Mouse (Mus musculus) CH12.LX (cell line): ENCODE data around the gene Slc44a3. TPM values are rescaled to one million over a fixed set of nuclear protein-coding genes. Genes with fewer than 3 reads are reported as not detected.

Experiments used
- DNase-seq: peaks from one replicate; pipeline ENCODE4 v3.0.0-alpha.2; 2013; ENCODE audit errors: extremely low read depth
- H3K27ac ChIP-seq: 2 replicates; pipeline ENCODE4 v1.5.1; 2012; ENCODE audit warnings: low read depth, mild to moderate bottlenecking, control low read depth, moderate library complexity; ENCODE audit not compliant: insufficient read depth
- H3K27me3 ChIP-seq: replicated peaks from 2 replicates; pipeline ENCODE3; 2012; ENCODE audit warnings: inconsistent platforms
- H3K36me3 ChIP-seq, 2 experiments: replicated peaks in 1 of 2; 2 replicates each; pipeline versions ENCODE3 to v1.6.1; 2012; ENCODE audit warnings: inconsistent platforms in 1 of 2, low read length in 1 of 2, mild to moderate bottlenecking in 1 of 2, mixed read lengths in 1 of 2, moderate library complexity in 1 of 2; ENCODE audit not compliant: control insufficient read depth in 1 of 2, insufficient read depth in 1 of 2
- H3K4me1 ChIP-seq, 2 experiments: 2 replicates each; pipeline ENCODE4 v1.6.1; 2012; ENCODE audit warnings: inconsistent platforms in 1 of 2, moderate library complexity in 1 of 2; ENCODE audit not compliant: insufficient read depth in 2 of 2, control insufficient read depth in 1 of 2
- H3K4me2 ChIP-seq: 2 replicates; pipeline ENCODE4 v1.6.1; 2012; ENCODE audit warnings: low read depth, mild to moderate bottlenecking, control low read depth; ENCODE audit not compliant: poor library complexity, insufficient read depth, severe bottlenecking
- H3K4me3 ChIP-seq, 3 experiments: fragments of 150-350 bp in 1 of 3; sonication (generic) in 1 of 3; replicated peaks in 1 of 3; 2 replicates each; pipeline versions ENCODE3 to v1.5.1; 2011 to 2012; ENCODE audit warnings: low read depth in 2 of 3, low read length in 2 of 3, mild to moderate bottlenecking in 2 of 3, moderate library complexity in 2 of 3, control low read depth in 1 of 3, improper control_type of control experiment in 1 of 3, inconsistent platforms in 1 of 3, mixed read lengths in 1 of 3; ENCODE audit not compliant: poor library complexity in 1 of 3
- H3K79me2 ChIP-seq: replicated peaks from 2 replicates; pipeline ENCODE4 v1.6.1; 2012; ENCODE audit warnings: mild to moderate bottlenecking, moderate library complexity; ENCODE audit not compliant: control insufficient read depth, poor library complexity, insufficient read depth, severe bottlenecking; ENCODE audit errors: extremely low read depth
- H3K9ac ChIP-seq: 2 replicates; pipeline ENCODE4 v1.6.1; 2012; ENCODE audit warnings: low read depth, mild to moderate bottlenecking, control low read depth, moderate library complexity; ENCODE audit not compliant: insufficient read depth
- H3K9me3 ChIP-seq: replicated peaks from 2 replicates; pipeline ENCODE3; 2012; ENCODE audit warnings: low read length, inconsistent platforms, mixed read lengths
- BHLHE40 ChIP-seq: IDR thresholded peaks from 2 replicates; pipeline ENCODE4 v1.6.1; 2011; ENCODE audit warnings: mild to moderate bottlenecking, low read depth, low read length, improper control_type of control experiment
- CHD1 ChIP-seq: IDR thresholded peaks from 2 replicates; pipeline ENCODE4 v1.6.1; 2012; ENCODE audit warnings: low read depth, low read length, improper control_type of control experiment, inconsistent platforms
- CHD2 ChIP-seq: IDR thresholded peaks from 2 replicates; pipeline ENCODE4 v1.6.1; 2011; ENCODE audit warnings: low read length, improper control_type of control experiment
- CTCF ChIP-seq, 2 experiments: IDR thresholded peaks in 1 of 2; conservative IDR thresholded peaks in 1 of 2; 2 replicates each; pipeline ENCODE4 v1.5.1; 2011 to 2012; ENCODE audit warnings: low read depth in 2 of 2, low read length in 2 of 2, improper control_type of control experiment in 1 of 2, inconsistent platforms in 1 of 2, mild to moderate bottlenecking in 1 of 2, moderate library complexity in 1 of 2
- ELF1 ChIP-seq: IDR thresholded peaks from 2 replicates; pipeline ENCODE4 v1.6.1; 2014; ENCODE audit warnings: low read depth, mild to moderate bottlenecking, inconsistent platforms, low read length, improper control_type of control experiment
- EP300 ChIP-seq: IDR thresholded peaks from 2 replicates; pipeline ENCODE4 v1.6.1; 2011; ENCODE audit warnings: low read length, improper control_type of control experiment
- ETS1 ChIP-seq: conservative IDR thresholded peaks from 2 replicates; pipeline ENCODE4 v1.6.1; 2012; ENCODE audit warnings: low read depth, mild to moderate bottlenecking, inconsistent platforms, low read length, improper control_type of control experiment, moderate library complexity
- GABPA ChIP-seq: IDR thresholded peaks from 2 replicates; pipeline ENCODE4 v1.6.1; 2012; ENCODE audit warnings: low read depth, low read length, improper control_type of control experiment, inconsistent platforms; ENCODE audit not compliant: insufficient replicate concordance
- HCFC1 ChIP-seq: IDR thresholded peaks from 2 replicates; pipeline ENCODE4 v1.6.1; 2012; ENCODE audit warnings: low read depth, mild to moderate bottlenecking, inconsistent platforms, low read length, improper control_type of control experiment
- IRF4 ChIP-seq: IDR thresholded peaks from 2 replicates; pipeline ENCODE4 v1.6.1; 2014; ENCODE audit warnings: low read depth, mild to moderate bottlenecking, inconsistent platforms, low read length, improper control_type of control experiment
- JUN ChIP-seq: IDR thresholded peaks from 2 replicates; pipeline ENCODE4 v1.6.1; 2011; ENCODE audit warnings: low read depth, mild to moderate bottlenecking, low read length, improper control_type of control experiment, moderate library complexity; ENCODE audit not compliant: insufficient read depth
- JUND ChIP-seq: conservative IDR thresholded peaks from 2 replicates; pipeline ENCODE4 v1.6.1; 2011; ENCODE audit warnings: low read depth, low read length, improper control_type of control experiment
- MAFK ChIP-seq: IDR thresholded peaks from 2 replicates; pipeline ENCODE4 v1.6.1; 2011; ENCODE audit warnings: low read length, improper control_type of control experiment; ENCODE audit not compliant: insufficient replicate concordance
- MAX ChIP-seq: IDR thresholded peaks from 2 replicates; pipeline ENCODE4 v1.6.1; 2011; ENCODE audit warnings: low read length, improper control_type of control experiment
- MAZ ChIP-seq: IDR thresholded peaks from 2 replicates; pipeline ENCODE4 v1.6.1; 2012; ENCODE audit warnings: low read depth, mild to moderate bottlenecking, inconsistent platforms, low read length, improper control_type of control experiment, moderate library complexity
- MEF2A ChIP-seq: IDR thresholded peaks from 2 replicates; pipeline ENCODE4 v1.6.1; 2014; ENCODE audit warnings: low read depth, mild to moderate bottlenecking, inconsistent platforms, low read length, improper control_type of control experiment, borderline replicate concordance
- MXI1 ChIP-seq: IDR thresholded peaks from 2 replicates; pipeline ENCODE4 v1.6.1; 2011; ENCODE audit warnings: mild to moderate bottlenecking, low read depth, low read length, improper control_type of control experiment
- MYC ChIP-seq: IDR thresholded peaks from 2 replicates; pipeline ENCODE4 v1.6.1; 2011; ENCODE audit warnings: low read depth, mild to moderate bottlenecking, improper control_type of control experiment, low read length
- NELFE ChIP-seq: IDR thresholded peaks from 2 replicates; pipeline ENCODE4 v1.6.1; 2011; ENCODE audit warnings: low read depth, low read length, improper control_type of control experiment
- NRF1 ChIP-seq: IDR thresholded peaks from 2 replicates; pipeline ENCODE4 v1.6.1; 2014; ENCODE audit warnings: low read depth, mild to moderate bottlenecking, inconsistent platforms, low read length, improper control_type of control experiment, moderate library complexity
- PAX5 ChIP-seq: IDR thresholded peaks from 2 replicates; pipeline ENCODE4 v1.6.1; 2012; ENCODE audit warnings: low read length, inconsistent platforms, mixed read lengths
- POLR2A ChIP-seq: IDR thresholded peaks from 2 replicates; pipeline ENCODE4 v1.6.1; 2011; ENCODE audit warnings: low read depth, mild to moderate bottlenecking, improper control_type of control experiment, low read length
- POLR2AphosphoS2 ChIP-seq: IDR thresholded peaks from 2 replicates; pipeline ENCODE4 v1.6.1; 2011; ENCODE audit warnings: low read depth, low read length, improper control_type of control experiment
- RAD21 ChIP-seq: IDR thresholded peaks from 2 replicates; pipeline ENCODE4 v1.6.1; 2011; ENCODE audit warnings: low read depth, mild to moderate bottlenecking, low read length, improper control_type of control experiment, moderate library complexity
- RCOR1 ChIP-seq: conservative IDR thresholded peaks from 2 replicates; pipeline ENCODE4 v1.6.1; 2012; ENCODE audit warnings: low read depth, mild to moderate bottlenecking, inconsistent platforms, low read length, improper control_type of control experiment
- SIN3A ChIP-seq: IDR thresholded peaks from 2 replicates; pipeline ENCODE4 v1.6.1; 2012; ENCODE audit warnings: low read length, improper control_type of control experiment, inconsistent platforms
- SMC3 ChIP-seq: IDR thresholded peaks from 2 replicates; pipeline ENCODE4 v1.6.1; 2011; ENCODE audit warnings: low read depth, low read length, improper control_type of control experiment
- TBP ChIP-seq: conservative IDR thresholded peaks from 2 replicates; pipeline ENCODE4 v1.6.1; 2011; ENCODE audit warnings: low read depth, low read length, improper control_type of control experiment
- TCF12 ChIP-seq: IDR thresholded peaks from 2 replicates; pipeline ENCODE4 v1.6.1; 2014; ENCODE audit warnings: low read depth, mild to moderate bottlenecking, inconsistent platforms, low read length, improper control_type of control experiment
- UBTF ChIP-seq: IDR thresholded peaks from 2 replicates; pipeline ENCODE4 v1.6.1; 2012; ENCODE audit warnings: low read depth, mild to moderate bottlenecking, inconsistent platforms, low read length, improper control_type of control experiment, moderate library complexity
- USF1 ChIP-seq: IDR thresholded peaks from 2 replicates; pipeline ENCODE4 v1.6.1; 2014; ENCODE audit warnings: low read depth, mild to moderate bottlenecking, inconsistent platforms, low read length, improper control_type of control experiment
- USF2 ChIP-seq: conservative IDR thresholded peaks from 2 replicates; pipeline ENCODE4 v1.6.1; 2011; ENCODE audit warnings: low read depth, low read length, improper control_type of control experiment
- ZKSCAN1 ChIP-seq: IDR thresholded peaks from 2 replicates; pipeline ENCODE4 v1.6.1; 2012; ENCODE audit warnings: low read depth, inconsistent platforms, low read length, improper control_type of control experiment, borderline replicate concordance
- ZNF384 ChIP-seq: IDR thresholded peaks from 2 replicates; pipeline ENCODE4 v1.6.1; 2012; ENCODE audit warnings: low read depth, low read length, improper control_type of control experiment, inconsistent platforms
- dilution Hi-C: fragments of 300-500 bp; cut with MboI; formaldehyde crosslinking; loops from 2 replicates; pipeline ENCODE4 v1.14.3; 2020; ENCODE audit warnings: low sequenced_read_pairs; ENCODE audit not compliant: extremely low pct_unique_long_range_greater_than_20kb, extremely low pct_ligation_motif_present
- in situ Hi-C: fragments of 300-500 bp; cut with MboI; formaldehyde crosslinking; loops from 3 replicates; pipeline ENCODE4 v1.14.3; 2019; ENCODE audit warnings: low sequenced_read_pairs, low pct_ligation_motif_present, low pct_unique_long_range_greater_than_20kb, mixed read lengths
- polyA plus RNA-seq: library from polyadenylated mRNA; unstranded; fragments of >175 nt; gene quantifications from 2 replicates; pipeline ENCODE4 v1.2.1, GENCODE M21; 2012; ENCODE audit warnings: low read depth; ENCODE audit not compliant: insufficient read length
- total RNA-seq, 2 experiments: library from RNA; depleted of rRNA; stranded (reverse); fragments of 300-350 nt in 1 of 2; fragments of >200 nt in 1 of 2; gene quantifications; 2 replicates each; pipeline ENCODE4 v1.2.3; 2012 to 2014

Slc44a3 gene
- total and polyA plus RNA-seq, 3 experiments, result not detected

DNA sequence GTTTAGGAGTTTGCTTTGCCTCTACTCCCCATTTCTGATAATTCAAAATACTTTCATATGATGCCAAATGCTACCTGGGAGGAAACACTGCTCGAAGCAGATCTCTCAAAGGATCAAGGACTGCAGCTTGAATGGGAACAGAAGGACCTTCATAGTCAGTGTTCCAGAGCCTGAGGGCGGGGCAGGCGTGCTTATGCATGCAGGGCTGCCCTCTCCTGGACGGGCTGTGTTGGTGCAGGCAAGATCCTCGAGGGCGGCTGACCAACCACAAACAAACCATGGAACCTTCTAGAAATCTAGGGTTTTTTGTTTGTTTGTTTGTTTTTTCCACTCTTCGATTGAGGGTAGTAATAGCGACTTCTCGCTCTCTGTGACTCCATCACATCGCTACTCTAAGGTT is 32.0 kb downstream of the Slc44a3 start (continued):
- no peak for TF ChIP-seq ZKSCAN1

DNA sequence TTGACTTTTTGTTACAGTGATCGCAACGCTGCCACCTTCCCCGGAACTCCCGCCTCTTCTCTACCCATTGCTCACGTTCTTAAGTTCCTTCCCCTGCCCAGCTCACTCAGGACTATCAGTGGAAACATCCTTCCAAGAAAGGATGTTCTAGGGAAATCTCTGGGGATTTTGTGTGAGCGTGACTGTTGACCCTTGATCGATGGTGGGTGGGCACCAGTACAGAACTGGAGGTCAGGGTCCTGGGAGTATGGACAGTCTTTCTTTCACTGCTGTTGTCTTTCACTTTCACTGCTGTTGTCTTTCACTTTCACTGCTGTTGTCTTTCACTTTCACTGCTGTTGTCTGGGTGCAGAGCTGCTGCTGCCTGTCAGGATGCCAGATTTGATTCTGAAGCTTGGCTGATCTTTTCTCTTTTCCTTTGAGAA is 38.2 kb downstream of the Slc44a3 start:
- Histone ChIP-seq H3K4me1 (peaks cover 4 to 18% of the 10 kb centered on the region in 2 experiments), H3K9ac (no peak overlapping the region), H3K4me2 (peak overlapping the region; percentile 55), H3K27ac (no peak overlapping the region), H3K9me3 (peaks cover 6% of the 10 kb centered on the region), H3K36me3 (no peaks in the 10 kb centered on the region), H3K27me3 (no peaks in the 10 kb centered on the region), H3K4me3 (peak overlapping the region in 2 of 3 experiments; percentile 13), H3K79me2 (no peaks in the 10 kb centered on the region)
- DNase-seq, result no peak
- in situ Hi-C loops, result loop anchor here (5.0 kb wide), 2 partner anchors 52 to 327 kb away; no protein-coding TSS in a partner anchor
- TF ChIP-seq POLR2A, result no peak
- TF ChIP-seq MAZ, result no peak
- no peak for TF ChIP-seq CTCF (conservative IDR thresholded peaks at IDR 0.05 in 1 of 2, IDR thresholded peaks at IDR 0.05 in 1 of 2; ENCODE audit: low read depth in 2 of 2, low read length in 2 of 2)
- TF ChIP-seq MXI1, result no peak
- TF ChIP-seq GABPA, result no peak
- TF ChIP-seq ZNF384, result no peak
- 0 out of 2 replicates have a peak, but pooled peaks have one; percentile 20 for TF ChIP-seq EP300
- TF ChIP-seq CHD1, result no peak
- TF ChIP-seq NELFE, result no peak
- TF ChIP-seq PAX5, result no peak
- TF ChIP-seq RCOR1, result no peak
- no peak for TF ChIP-seq ELF1
- no peak for TF ChIP-seq HCFC1
- no peak for TF ChIP-seq NRF1
- TF ChIP-seq ZKSCAN1, result no peak
- TF ChIP-seq USF2, result no peak
- TF ChIP-seq TBP, result no peak
- no peak for TF ChIP-seq TCF12
- peak; percentile 25; the same call in 1 of the 2 replicates for TF ChIP-seq ETS1
- TF ChIP-seq POLR2AphosphoS2, result no peak
- no peak for TF ChIP-seq MAFK
- no peak for TF ChIP-seq CHD2
- TF ChIP-seq SIN3A, result no peak
- no peak for TF ChIP-seq JUND
- no peak for TF ChIP-seq MEF2A
- peak; percentile 58 for TF ChIP-seq BHLHE40
- TF ChIP-seq USF1, result no peak
- TF ChIP-seq UBTF, result no peak
- TF ChIP-seq MAX, result no peak
- TF ChIP-seq JUN, result no peak
- TF ChIP-seq MYC, result no peak
- no peak for TF ChIP-seq SMC3
- peak; percentile 30; the same call in 1 of the 2 replicates for TF ChIP-seq IRF4
- TF ChIP-seq RAD21, result no peak
- dilution Hi-C loops, result no loop called here
